Mouse (Mus musculus): ENCODE results near the gene Polr2e.

Polr2e gene

DNA sequence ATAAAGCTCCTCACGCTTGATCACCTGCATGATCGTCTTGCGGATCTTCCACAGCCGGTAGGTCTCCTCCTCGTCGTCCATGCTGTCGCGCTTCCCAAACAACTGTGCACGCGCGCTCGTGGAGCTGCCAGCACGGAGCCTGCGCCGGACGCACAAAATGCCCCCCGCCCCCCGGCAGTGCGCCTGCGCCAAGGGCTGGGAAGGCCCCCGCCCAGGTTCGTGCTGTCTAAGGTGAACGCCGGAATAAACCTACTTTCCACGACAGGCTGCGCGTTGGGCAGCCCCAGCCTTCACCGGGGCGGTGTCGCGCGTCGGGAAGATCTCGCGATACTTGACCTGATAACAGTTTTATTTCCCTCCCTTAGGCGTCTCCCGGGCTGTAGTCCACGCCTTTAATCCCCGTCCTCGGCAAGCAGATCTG, at the start of gene Polr2e:
TSS of gene Polr2e (minus strand) at position 237 of the 421 bp plus-strand sequence.
- peak; percentile 99 for DNase-seq (ENCODE audit: low read depth, low spot score)

DNA sequence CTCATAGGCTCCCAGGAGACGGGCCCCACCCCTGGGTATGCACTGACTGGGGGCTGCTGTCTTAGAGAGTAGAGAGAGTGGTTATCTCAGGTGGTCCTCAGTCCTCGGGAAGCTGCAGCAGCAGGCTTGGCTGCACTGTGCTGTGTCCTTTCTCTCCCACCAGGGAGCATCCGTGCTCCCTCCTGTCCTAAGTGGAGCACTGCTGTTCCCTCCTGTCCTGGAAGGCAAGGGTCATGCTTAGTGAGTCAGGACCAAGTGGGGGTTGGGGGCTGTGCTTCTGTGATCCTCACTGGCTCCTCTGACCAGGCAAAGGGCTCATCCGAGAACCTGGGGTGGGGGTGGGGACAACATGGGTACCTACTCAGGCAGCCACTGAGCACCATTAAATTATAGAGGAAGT, 49.6 kb upstream of the Polr2e start:
- DNase-seq (ENCODE audit: low read depth, low spot score) = no peak

DNA sequence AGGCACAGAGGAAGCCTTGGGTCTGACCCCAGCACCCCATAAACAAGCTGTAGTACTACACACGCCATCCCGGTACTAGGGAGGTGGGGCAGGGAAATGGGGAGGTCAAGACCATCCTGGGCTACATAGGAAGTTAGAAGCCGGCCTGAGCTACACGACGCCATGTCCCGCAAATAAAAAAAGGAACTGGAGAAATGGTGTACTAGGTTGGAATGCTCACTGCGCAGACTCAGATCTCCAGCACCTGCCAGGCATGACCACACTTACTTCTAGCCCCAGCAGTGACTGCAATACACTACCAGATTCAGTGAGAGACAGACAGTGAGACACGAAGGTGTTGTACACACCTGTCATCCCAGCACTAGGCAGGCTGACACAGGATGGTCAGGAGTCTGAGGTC, 47.9 kb upstream of the Polr2e start:
- no peak for DNase-seq (ENCODE audit: low read depth, low spot score)

GRCm38 (mm10) chr10:80086847-80087246, 47.3 kb upstream of the Polr2e start:
- no peak for DNase-seq (ENCODE audit: low read depth, low spot score)

DNA sequence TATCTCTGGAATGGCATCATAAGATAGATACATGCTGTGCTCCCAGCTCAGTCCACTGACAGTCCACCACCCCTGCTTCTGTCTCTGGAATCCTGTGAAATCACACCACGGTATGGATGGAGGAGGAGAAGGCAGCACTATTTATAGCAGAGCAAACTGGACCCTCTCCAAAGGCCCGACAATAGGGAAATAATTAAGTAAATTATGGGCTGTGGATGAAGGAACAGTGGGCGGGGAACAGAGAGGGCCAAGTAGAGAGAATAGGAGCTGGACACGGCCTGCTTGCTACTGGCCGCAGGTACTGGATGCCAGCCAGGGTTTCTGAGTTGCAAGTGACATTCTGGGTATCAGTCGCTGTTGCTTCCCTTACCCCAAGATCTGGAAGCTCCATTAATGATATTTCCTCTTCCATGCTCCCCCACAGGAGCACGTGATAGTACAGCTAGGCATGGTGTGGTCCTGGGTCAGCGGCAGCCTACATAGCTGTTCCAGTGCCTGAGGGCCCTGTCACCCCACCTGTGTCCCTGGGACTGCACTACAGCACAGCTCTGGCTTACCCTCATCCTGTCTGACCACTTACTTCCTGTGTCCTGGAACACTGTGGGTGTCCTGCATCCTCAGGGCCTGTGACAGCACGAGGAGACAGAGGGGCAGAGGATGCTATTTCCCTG, 45.4 kb upstream of the Polr2e start:
- no peak for DNase-seq (ENCODE audit: low read depth, low spot score)

DNA sequence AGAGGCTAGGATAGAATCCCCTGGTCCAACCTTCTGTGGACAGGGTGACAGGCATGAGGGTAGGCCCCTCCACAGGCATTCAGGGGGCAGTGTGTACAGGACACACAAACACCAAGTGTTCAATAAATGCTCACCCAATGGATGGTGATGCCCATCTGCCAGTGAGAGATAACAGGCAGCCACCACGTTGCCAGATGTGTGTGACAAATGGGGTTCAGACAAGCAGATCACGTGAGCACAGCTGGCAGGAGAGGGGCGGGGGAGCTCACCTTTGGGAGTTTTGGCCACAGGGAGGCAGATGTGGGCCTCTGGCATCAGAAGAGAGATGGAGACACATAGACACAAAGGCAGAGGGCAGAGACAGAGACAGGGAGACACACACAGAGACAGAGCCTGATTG, 41.5 kb upstream of the Polr2e start:
- peak; percentile 46 for DNase-seq (ENCODE audit: low read depth, low spot score)

DNA sequence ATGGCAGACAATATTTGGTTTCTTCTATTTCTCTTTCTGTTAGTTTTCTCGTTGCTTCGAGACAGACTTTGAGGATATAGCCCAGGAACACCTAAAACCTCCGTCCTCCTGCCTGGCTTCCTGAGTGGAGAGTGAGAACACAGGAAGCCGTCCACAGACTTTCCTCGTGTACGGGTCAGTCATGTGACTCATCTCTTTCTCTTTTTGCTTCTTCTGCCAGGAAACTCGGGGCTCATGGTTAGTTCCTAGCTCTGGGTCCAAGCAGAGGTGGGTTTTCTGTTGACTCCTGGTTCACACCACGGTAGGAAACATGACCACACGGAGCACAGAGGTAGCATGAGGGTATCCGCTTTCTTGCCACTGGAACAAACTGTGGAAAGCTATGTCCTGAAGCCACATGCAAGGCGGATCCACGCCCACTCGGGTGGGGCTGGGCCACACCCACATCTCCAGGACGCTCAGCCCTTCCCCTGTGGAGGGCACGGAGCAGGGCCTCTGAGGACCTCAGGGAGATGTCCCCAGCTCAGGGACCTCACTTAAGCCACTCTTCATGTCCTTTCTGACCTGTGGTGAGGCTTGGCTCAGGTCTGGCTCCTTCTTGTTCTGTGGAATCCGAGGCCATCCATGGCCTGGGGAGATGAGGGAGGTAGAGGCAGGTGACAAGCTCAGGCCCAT, 40.9 kb upstream of the Polr2e start:
- no peak for DNase-seq (ENCODE audit: low read depth, low spot score)

DNA sequence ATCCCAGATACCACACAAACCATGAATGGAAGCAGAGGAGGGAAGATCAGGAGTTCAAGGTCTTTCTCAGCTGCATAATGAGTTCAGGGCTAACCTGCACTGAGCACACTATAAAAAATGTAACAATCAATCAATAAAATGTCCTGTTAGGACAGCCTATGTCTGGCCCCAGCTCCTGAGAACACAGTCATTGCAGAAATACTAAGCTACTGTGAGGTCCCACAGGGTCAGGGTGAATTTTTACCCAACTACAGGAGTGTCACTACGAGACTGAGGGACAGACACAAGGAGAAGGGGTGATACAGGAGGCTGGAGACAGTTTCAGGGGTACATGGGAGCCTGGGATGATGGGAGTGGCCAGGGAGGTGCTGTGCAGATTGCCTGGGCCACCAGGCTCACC, 38.8 kb upstream of the Polr2e start:
- DNase-seq (ENCODE audit: low read depth, low spot score) = no peak

DNA sequence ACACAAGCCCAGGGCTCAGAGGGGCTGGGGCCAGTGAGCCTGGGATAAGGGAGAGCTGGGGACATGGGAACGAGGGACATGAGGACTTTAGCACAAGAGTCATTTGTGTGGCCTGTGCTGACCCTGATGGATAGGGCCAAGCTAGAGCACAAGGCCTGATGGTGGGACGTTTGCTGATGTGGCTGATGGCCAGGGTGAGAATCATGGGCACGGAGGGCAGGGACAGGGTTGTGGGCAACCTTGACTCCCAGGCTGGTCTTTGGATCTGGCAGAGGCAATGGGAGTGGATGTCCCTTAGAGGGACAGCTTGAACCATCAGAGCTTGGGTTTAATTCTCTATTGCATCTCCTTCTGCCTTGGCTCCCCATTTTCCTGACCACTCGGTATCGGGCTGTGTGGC, 37.7 kb upstream of the Polr2e start:
- no peak for DNase-seq (ENCODE audit: low read depth, low spot score)

DNA sequence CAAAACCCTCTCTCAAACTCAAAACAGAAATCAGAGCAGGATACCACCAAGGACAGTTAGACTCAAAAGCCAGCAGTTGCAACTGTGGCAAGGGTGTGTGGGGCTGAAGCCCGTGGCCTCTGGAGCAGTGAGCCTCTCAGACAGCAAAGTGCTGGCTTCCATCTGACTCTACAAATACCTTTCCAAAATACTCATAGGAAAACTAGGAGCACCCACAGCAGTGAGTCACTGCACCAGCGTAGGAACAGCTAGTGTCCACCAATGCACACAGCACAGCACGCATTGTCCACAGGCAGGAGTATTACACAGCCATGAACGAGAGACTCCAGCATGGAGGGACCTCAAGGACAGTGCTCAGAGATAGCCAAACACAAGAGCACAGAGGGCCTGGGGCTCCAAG, 36.8 kb upstream of the Polr2e start:
- no peak for DNase-seq (ENCODE audit: low read depth, low spot score)

DNA sequence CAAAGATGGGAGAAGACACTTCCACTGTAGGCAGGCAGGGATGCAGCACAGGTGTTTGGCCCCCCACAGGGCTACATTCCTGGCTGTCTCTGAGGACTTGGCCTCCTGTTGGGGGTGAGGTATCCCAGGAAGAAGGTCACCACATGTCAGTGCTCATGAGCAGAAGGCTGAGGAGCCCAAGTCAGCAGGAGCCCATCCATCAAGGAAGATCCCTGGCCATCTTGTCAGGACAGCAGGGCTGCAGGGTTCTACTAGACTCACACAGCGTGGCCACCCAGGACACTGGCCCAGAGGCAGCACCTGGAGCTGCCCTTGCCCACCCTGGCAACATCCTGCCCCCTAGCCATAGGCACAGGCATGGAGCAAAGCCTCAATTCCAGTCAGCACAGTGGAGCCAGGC, 36.3 kb upstream of the Polr2e start:
- DNase-seq (ENCODE audit: low read depth, low spot score) = no peak

DNA sequence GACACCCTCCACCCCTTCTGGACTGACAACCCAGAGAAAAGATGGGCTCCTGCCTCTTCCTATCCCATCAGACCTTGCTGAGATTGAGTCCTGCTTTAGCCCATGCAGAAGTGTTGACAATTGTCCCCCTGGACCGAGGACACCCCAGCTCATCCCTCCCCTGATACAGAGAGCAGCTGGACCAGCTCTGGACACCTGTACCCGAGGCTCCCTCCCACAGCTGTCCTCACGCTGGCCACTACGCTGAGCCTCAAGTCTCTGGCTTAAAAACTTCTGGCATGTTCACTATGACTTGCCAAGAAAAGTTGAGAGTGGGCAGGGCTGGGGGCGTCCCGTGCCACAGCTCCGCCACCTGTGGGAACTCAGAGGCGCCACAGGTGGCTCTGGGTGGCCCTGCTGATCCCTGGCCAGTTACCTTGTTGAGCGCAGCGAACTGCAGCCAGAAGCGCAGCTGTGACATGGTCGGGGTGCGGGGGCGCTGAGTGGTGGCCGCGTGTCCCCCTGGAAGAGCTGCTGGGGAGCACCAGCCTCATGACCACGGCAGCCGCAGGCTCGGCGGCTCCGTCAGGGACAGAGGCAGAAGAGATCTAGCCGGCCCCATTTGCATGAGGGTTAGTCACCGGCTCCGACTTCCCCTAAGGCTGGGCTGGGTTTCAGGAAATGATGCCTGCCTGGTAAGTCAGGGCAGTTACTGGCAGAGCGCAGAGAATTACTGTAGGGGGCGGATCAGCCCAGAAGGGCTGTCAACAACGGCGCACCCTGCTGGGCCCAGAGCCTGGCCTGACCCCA, 35.4 kb upstream of the Polr2e start:
- peak; percentile 96 for DNase-seq (ENCODE audit: low read depth, low spot score)

DNA sequence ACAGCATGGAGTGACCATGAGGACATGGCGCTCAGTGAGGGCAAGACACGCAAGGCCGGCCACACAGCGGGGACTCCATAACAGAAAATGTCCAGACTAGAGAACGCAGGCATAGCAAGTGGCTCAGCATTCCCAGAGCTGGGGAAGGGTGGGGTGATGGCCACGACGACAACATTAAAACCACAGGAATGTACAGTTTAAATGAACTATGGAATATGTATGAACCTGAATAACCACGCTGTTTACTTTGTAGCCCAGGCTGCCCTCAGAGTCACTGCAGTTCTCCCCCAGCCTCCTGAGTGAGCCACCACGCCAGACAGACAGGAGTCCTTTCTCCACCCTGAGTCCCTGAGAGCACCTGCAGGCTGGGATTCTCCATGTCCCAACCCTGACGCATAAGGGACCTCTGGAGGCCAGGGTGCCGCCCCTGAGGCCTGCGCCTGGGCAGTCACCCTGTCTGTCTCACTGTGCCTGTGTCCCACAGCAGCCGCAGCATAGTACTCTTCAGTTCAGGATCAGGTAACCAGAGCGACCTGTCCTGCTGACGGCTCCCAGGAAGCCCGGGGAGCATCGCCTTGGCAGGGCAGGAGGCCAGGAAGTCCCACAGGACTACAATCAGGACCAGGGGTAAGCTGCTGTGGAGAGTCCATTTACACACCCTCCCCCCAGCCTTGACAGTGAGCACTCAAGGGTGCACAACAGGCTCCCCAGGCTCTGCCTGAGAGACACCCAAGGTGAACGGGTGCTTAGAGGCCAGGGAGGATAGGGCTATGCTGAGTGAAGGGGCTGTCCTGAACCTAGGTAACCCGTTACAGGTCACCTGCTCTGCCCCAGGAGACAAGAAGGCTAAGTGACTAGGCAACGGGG, 33.3 kb upstream of the Polr2e start:
- DNase-seq (ENCODE audit: low read depth, low spot score) = no peak

DNA sequence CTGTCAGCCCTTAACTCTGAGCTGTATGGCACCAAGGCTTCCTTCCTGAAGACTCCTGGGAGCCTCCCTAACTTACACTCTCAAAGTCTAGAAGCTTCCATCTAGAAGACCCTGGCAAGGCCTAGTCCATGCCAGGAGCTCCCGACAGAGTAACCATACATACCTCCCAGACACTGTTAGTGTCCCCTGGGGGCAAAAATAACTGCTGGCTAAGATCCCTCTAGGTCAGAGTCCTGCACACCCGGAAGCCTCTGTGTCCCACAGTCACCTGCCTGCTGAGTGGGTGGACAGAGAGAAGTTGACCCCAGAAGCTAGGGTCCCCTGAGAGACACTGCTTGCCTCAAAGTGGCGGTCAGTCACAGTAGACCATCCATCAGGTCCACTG, 31.9 kb upstream of the Polr2e start:
- no peak for DNase-seq (ENCODE audit: low read depth, low spot score)

DNA sequence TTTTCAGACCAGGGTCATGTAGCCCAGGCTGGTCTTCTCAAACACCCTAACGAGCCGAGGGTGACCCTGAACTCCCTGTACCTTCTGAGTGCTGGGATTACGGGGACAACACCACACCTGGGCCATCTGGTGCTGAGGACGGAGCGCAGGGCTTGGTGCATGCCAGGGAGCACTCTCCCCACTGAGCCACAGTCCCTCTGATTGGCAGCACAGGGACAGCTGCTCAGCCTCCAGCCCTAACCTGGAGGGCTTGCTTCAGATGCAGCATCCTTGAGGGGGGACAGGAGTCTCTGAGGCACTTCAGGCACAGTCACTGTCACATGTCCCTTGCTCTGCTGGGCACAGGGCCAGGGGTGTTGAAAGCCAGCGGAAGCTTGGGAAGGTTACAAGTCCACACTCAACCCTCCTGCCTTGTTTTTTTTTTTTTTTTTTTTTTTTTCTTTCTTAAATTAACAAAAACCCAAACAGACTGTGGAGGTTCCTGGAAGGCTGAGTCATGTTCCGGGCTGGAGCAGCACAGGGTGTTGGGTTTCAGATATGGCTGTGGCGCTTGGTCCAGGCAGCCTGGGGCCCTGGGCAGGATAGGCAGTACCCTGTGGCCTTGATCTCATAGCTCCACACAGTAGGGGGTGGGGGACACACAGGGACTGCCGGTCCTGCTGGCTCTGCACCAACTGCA, 31.4 kb upstream of the Polr2e start:
- DNase-seq (ENCODE audit: low read depth, low spot score) = no peak

- DNase-seq (ENCODE audit: low read depth, low spot score) = no peak
Observed at GRCm38 (mm10) chr10:80069948-80070450, 30.4 kb upstream of the Polr2e start.

DNA sequence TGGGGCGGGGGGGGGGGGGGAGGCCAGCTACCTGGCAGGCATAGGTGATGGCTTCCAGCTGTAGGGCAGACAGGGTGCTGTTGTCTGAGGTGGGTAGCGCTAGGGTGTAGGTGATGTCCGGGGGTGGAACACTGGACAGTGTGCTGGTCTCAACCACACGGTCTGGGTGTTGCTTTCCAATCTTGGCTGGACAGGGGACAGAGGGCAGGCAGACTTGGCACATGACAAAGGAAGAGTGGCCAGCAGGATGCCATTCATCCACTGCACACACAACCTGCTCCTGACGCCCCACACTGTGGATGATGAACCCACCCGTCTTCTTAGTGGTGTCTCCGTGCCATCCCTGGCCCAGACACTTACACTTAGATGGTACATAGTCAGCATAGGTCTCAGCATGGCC, 29.7 kb upstream of the Polr2e start:
- no peak for DNase-seq (ENCODE audit: low read depth, low spot score)

- DNase-seq (ENCODE audit: low read depth, low spot score) = no peak
Observed at GRCm38 (mm10) chr10:80063877-80064650, 24.5 kb upstream of the Polr2e start.

DNA sequence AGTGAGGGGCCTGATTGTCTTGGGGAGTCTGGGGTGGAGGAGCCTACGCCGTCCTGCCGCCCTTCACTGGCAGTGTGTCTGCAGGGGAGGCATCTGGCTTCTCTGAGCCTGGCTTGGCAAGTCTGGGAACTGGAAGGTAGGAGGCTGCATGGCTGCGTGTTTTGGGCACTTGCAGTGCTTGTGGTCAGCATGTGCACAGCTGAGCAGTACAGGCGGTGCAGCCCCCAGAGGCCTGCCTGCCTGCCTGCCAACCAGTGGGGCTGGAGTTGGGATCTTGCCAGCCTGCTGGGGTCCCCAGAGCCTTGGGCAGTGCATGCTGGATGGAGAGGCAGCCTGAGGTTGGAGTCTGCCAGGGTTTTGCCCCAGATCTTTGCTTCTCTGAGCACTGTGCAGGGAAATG, 23.5 kb upstream of the Polr2e start:
- DNase-seq (ENCODE audit: low read depth, low spot score) = no peak

GRCm38 (mm10) chr10:80057683-80058326, 18.2 kb upstream of the Polr2e start:
- DNase-seq (ENCODE audit: low read depth, low spot score) = no peak
